Mouse (Mus musculus) neural tube, embryonic 10.5 days (tissue): ENCODE results near the gene Pias1.

Experiments used
- DNase-seq: peaks from one replicate; pipeline ENCODE4 v3.0.0-alpha.2; 2017; ENCODE audit warnings: low spot score; ENCODE audit errors: extremely low spot score

Pias1 gene

GRCm38 (mm10) chr9:62858266-62859019 lies 129.3 kb downstream of the Pias1 start:
- no peak for DNase-seq

GRCm38 (mm10) chr9:62857719-62858261 lies 129.9 kb downstream of the Pias1 start, which contains the start of gene Calml4:
Gene Calml4 (plus strand): TSS chr9:62858080.
- DNase-seq, result peak; percentile 50

- no peak for DNase-seq
These were observed 130.5 kb downstream of the Pias1 start for GRCm38 (mm10) chr9:62857216-62857615.

GRCm38 (mm10) chr9:62854483-62854882 lies 133.2 kb downstream of the Pias1 start:
- DNase-seq, result no peak

- DNase-seq, result no peak
These were observed 136.2 kb downstream of the Pias1 start for GRCm38 (mm10) chr9:62851571-62851970.

GRCm38 (mm10) chr9:62848641-62849040 lies 139.1 kb downstream of the Pias1 start:
- no peak for DNase-seq

GRCm38 (mm10) chr9:62847694-62848093 lies 140.0 kb downstream of the Pias1 start:
- peak; percentile 92 for DNase-seq

GRCm38 (mm10) chr9:62844461-62844860 lies 143.3 kb downstream of the Pias1 start:
- no peak for DNase-seq

GRCm38 (mm10) chr9:62843356-62844024 lies 144.2 kb downstream of the Pias1 start:
- DNase-seq, result no peak

- DNase-seq, result no peak
These were observed 148.5 kb downstream of the Pias1 start for GRCm38 (mm10) chr9:62839172-62839770.

GRCm38 (mm10) chr9:62838506-62839171 lies 149.1 kb downstream of the Pias1 start, which contains the start of gene Cln6:
Gene Cln6 (plus strand): TSS chr9:62838785.
- peak; percentile 86 for DNase-seq

GRCm38 (mm10) chr9:62838146-62838505 lies 149.6 kb downstream of the Pias1 start:
- DNase-seq, result no peak

GRCm38 (mm10) chr9:62837611-62838010 lies 150.1 kb downstream of the Pias1 start:
- DNase-seq, result no peak

- no peak for DNase-seq
These were observed 151.8 kb downstream of the Pias1 start for GRCm38 (mm10) chr9:62835705-62836446.

- DNase-seq, result no peak
These were observed 152.8 kb downstream of the Pias1 start for GRCm38 (mm10) chr9:62834906-62835305.

GRCm38 (mm10) chr9:62829877-62830276 lies 157.8 kb downstream of the Pias1 start:
- DNase-seq, result no peak

GRCm38 (mm10) chr9:62828662-62829086 lies 159.1 kb downstream of the Pias1 start:
- peak; percentile 97 for DNase-seq
